Mouse (Mus musculus) lung, adult 2 months (tissue): ENCODE data around the gene Tspyl2.

ENCODE experiments used
- CTCF ChIP-seq: fragments of 200-500 bp; IDR thresholded peaks from 2 replicates; pipeline ENCODE4 v1.5.1; 2011; ENCODE audit warnings: mild to moderate bottlenecking, low read length, control low read depth; ENCODE audit not compliant: insufficient read depth
- POLR2A ChIP-seq: fragments of 200-500 bp; IDR thresholded peaks from 2 replicates; pipeline ENCODE4 v1.6.1; 2011; ENCODE audit warnings: low read depth, mild to moderate bottlenecking, control low read depth, low read length, borderline replicate concordance; ENCODE audit errors: extremely low read depth

GRCm38 (mm10) chrX:152307942-152308341 lies 34.3 kb downstream of the Tspyl2 start:
- TF ChIP-seq POLR2A (no peak), CTCF (no peak)
